Mouse (Mus musculus): ENCODE data around the gene Prdm16. TPM values are rescaled to one million over a fixed set of nuclear protein-coding genes. Genes with fewer than 3 reads are reported as not detected.

Gene Prdm16
- polyA plus RNA-seq, 1 experiment = not detected

- H3K36me3 ChIP-seq (ENCODE audit: control insufficient read depth, insufficient read depth) = no peaks in the 10 kb centered on the region
- no peaks in the 10 kb centered on the region for H3K79me2 ChIP-seq (ENCODE audit: control insufficient read depth, insufficient read depth)
- no peak overlapping the region for H3K4me3 ChIP-seq
- no peak overlapping the region for H3ac ChIP-seq (ENCODE audit: control insufficient read depth, insufficient read length)
- no peak for TF ChIP-seq MAX (IDR thresholded peaks at IDR 0.05; ENCODE audit: low read depth)
- no peaks in the 10 kb centered on the region for H3K27me3 ChIP-seq (ENCODE audit: control insufficient read depth, insufficient read depth, insufficient read length)
- no peak overlapping the region for H3K4me2 ChIP-seq (ENCODE audit: low read depth)
These were observed 93.5 kb downstream of the Prdm16 start for GRCm38 (mm10) chr4:154543128-154543527.

GRCm38 (mm10) chr4:154542568-154542967 is 94.1 kb downstream of the Prdm16 start:
- Histone ChIP-seq H3ac (ENCODE audit: control insufficient read depth, insufficient read length) (no peak overlapping the region), H3K4me3 (no peak overlapping the region), H3K79me2 (ENCODE audit: control insufficient read depth, insufficient read depth) (no peaks in the 10 kb centered on the region), H3K27me3 (ENCODE audit: control insufficient read depth, insufficient read depth, insufficient read length) (no peaks in the 10 kb centered on the region), H3K36me3 (ENCODE audit: control insufficient read depth, insufficient read depth) (no peaks in the 10 kb centered on the region), H3K4me2 (ENCODE audit: low read depth) (no peak overlapping the region)
- TF ChIP-seq POLR2A (IDR thresholded peaks at IDR 0.05; ENCODE audit: insufficient read length, low read depth) (no peak), CEBPB (IDR thresholded peaks at IDR 0.05; ENCODE audit: insufficient read depth, poor library complexity, severe bottlenecking) (no peak), MAX (IDR thresholded peaks at IDR 0.05; ENCODE audit: low read depth) (no peak), USF1 (IDR thresholded peaks at IDR 0.05; ENCODE audit: low read depth) (no peak), TCF12 (IDR thresholded peaks at IDR 0.05; ENCODE audit: insufficient read depth, poor library complexity, severe bottlenecking) (no peak), MYOD1 (IDR thresholded peaks at IDR 0.05; ENCODE audit: control insufficient read depth in 1 of 3, insufficient read length in 2 of 3, low read depth in 2 of 3) (no peak), REST (IDR thresholded peaks at IDR 0.05; ENCODE audit: insufficient read depth, insufficient read length) (no peak), SRF (IDR thresholded peaks at IDR 0.05; ENCODE audit: control insufficient read depth, insufficient read length, low read depth) (no peak)

GRCm38 (mm10) chr4:154541632-154542276 is 94.9 kb downstream of the Prdm16 start:
- no peak overlapping the region for H3K4me3 ChIP-seq

GRCm38 (mm10) chr4:154540671-154541070 is 96.0 kb downstream of the Prdm16 start:
- Histone ChIP-seq H3K4me2 (ENCODE audit: low read depth) (no peak overlapping the region), H3ac (ENCODE audit: control insufficient read depth, insufficient read length) (no peak overlapping the region), H3K4me3 (no peak overlapping the region), H3K36me3 (ENCODE audit: control insufficient read depth, insufficient read depth) (no peaks in the 10 kb centered on the region), H3K79me2 (ENCODE audit: control insufficient read depth, insufficient read depth) (no peaks in the 10 kb centered on the region), H3K27me3 (ENCODE audit: control insufficient read depth, insufficient read depth, insufficient read length) (no peaks in the 10 kb centered on the region)
- TF ChIP-seq REST (IDR thresholded peaks at IDR 0.05; ENCODE audit: insufficient read depth, insufficient read length) (no peak), MYOG (IDR thresholded peaks at IDR 0.05; ENCODE audit: control insufficient read depth in 1 of 3, insufficient read depth in 1 of 3, insufficient read length in 2 of 3, low read depth in 2 of 3) (no peak)

More at GRCm38 (mm10) chr4:154541632-154542276, 94.9 kb downstream of the Prdm16 start:
- Histone ChIP-seq H3K36me3 (ENCODE audit: control insufficient read depth, insufficient read depth) (no peaks in the 10 kb centered on the region), H3K4me2 (ENCODE audit: low read depth) (no peak overlapping the region), H3ac (ENCODE audit: control insufficient read depth, insufficient read length) (no peak overlapping the region), H3K27me3 (ENCODE audit: control insufficient read depth, insufficient read depth, insufficient read length) (no peaks in the 10 kb centered on the region), H3K79me2 (ENCODE audit: control insufficient read depth, insufficient read depth) (no peaks in the 10 kb centered on the region)
- TF ChIP-seq CEBPB (IDR thresholded peaks at IDR 0.05; ENCODE audit: insufficient read depth, poor library complexity, severe bottlenecking) (no peak), USF1 (IDR thresholded peaks at IDR 0.05; ENCODE audit: low read depth) (no peak), MYOD1 (IDR thresholded peaks at IDR 0.05; ENCODE audit: control insufficient read depth in 1 of 3, insufficient read length in 2 of 3, low read depth in 2 of 3) (no peak), MYOG (IDR thresholded peaks at IDR 0.05; ENCODE audit: control insufficient read depth in 1 of 3, insufficient read depth in 1 of 3, insufficient read length in 2 of 3, low read depth in 2 of 3) (no peak), E2F4 (IDR thresholded peaks at IDR 0.05; ENCODE audit: insufficient read depth) (no peak), POLR2AphosphoS2 (IDR thresholded peaks at IDR 0.05; ENCODE audit: insufficient read length, low read depth) (no peak), POLR2A (IDR thresholded peaks at IDR 0.05; ENCODE audit: insufficient read length, low read depth) (no peak), TCF12 (IDR thresholded peaks at IDR 0.05; ENCODE audit: insufficient read depth, poor library complexity, severe bottlenecking) (no peak), MAX (IDR thresholded peaks at IDR 0.05; ENCODE audit: low read depth) (no peak), TCF3 (IDR thresholded peaks at IDR 0.05; ENCODE audit: insufficient read length, low read depth) (no peak), SRF (IDR thresholded peaks at IDR 0.05; ENCODE audit: control insufficient read depth, insufficient read length, low read depth) (no peak), REST (IDR thresholded peaks at IDR 0.05; ENCODE audit: insufficient read depth, insufficient read length) (no peak)

GRCm38 (mm10) chr4:154539703-154540102 is 97.0 kb downstream of the Prdm16 start:
- no peak overlapping the region for H3K4me3 ChIP-seq
- H3K4me2 ChIP-seq (ENCODE audit: low read depth) = no peak overlapping the region
- no peak overlapping the region for H3ac ChIP-seq (ENCODE audit: control insufficient read depth, insufficient read length)
- no peaks in the 10 kb centered on the region for H3K79me2 ChIP-seq (ENCODE audit: control insufficient read depth, insufficient read depth)
- TF ChIP-seq CEBPB (IDR thresholded peaks at IDR 0.05; ENCODE audit: insufficient read depth, poor library complexity, severe bottlenecking) (no peak), POLR2AphosphoS2 (IDR thresholded peaks at IDR 0.05; ENCODE audit: insufficient read length, low read depth) (no peak), TCF12 (IDR thresholded peaks at IDR 0.05; ENCODE audit: insufficient read depth, poor library complexity, severe bottlenecking) (no peak), MYOD1 (IDR thresholded peaks at IDR 0.05; ENCODE audit: control insufficient read depth in 1 of 3, insufficient read length in 2 of 3, low read depth in 2 of 3) (no peak), SRF (IDR thresholded peaks at IDR 0.05; ENCODE audit: control insufficient read depth, insufficient read length, low read depth) (no peak), TCF3 (IDR thresholded peaks at IDR 0.05; ENCODE audit: insufficient read length, low read depth) (no peak), REST (IDR thresholded peaks at IDR 0.05; ENCODE audit: insufficient read depth, insufficient read length) (no peak), E2F4 (IDR thresholded peaks at IDR 0.05; ENCODE audit: insufficient read depth) (no peak), MAX (IDR thresholded peaks at IDR 0.05; ENCODE audit: low read depth) (no peak), POLR2A (IDR thresholded peaks at IDR 0.05; ENCODE audit: insufficient read length, low read depth) (no peak), USF1 (IDR thresholded peaks at IDR 0.05; ENCODE audit: low read depth) (no peak), MYOG (IDR thresholded peaks at IDR 0.05; ENCODE audit: control insufficient read depth in 1 of 3, insufficient read depth in 1 of 3, insufficient read length in 2 of 3, low read depth in 2 of 3) (no peak)
- no peaks in the 10 kb centered on the region for H3K36me3 ChIP-seq (ENCODE audit: control insufficient read depth, insufficient read depth)
- H3K27me3 ChIP-seq (ENCODE audit: control insufficient read depth, insufficient read depth, insufficient read length) = no peaks in the 10 kb centered on the region

All from myocyte (in vitro differentiated cells).